Mouse (Mus musculus): ENCODE data around the gene AI467606.

AI467606 gene

GRCm38 (mm10) chr7:127112921-127113597 lies 21.9 kb downstream of the AI467606 start:
- in situ Hi-C loops (cut with MboI; ENCODE audit: low pct_unique_long_range_greater_than_20kb in 1 of 2, low sequenced_read_pairs in 2 of 2, unreplicated experiment in 1 of 2): no loop called here

GRCm38 (mm10) chr7:127113614-127114259 lies 22.6 kb downstream of the AI467606 start:
- in situ Hi-C loops (cut with MboI; ENCODE audit: low pct_unique_long_range_greater_than_20kb in 1 of 2, low sequenced_read_pairs in 2 of 2, unreplicated experiment in 1 of 2): no loop called here

GRCm38 (mm10) chr7:127114920-127115319 lies 23.8 kb downstream of the AI467606 start:
- in situ Hi-C loops (cut with MboI; ENCODE audit: low pct_unique_long_range_greater_than_20kb in 1 of 2, low sequenced_read_pairs in 2 of 2, unreplicated experiment in 1 of 2): no loop called here

GRCm38 (mm10) chr7:127116331-127116935 lies 25.3 kb downstream of the AI467606 start:
- in situ Hi-C loops (cut with MboI; ENCODE audit: low pct_unique_long_range_greater_than_20kb in 1 of 2, low sequenced_read_pairs in 2 of 2, unreplicated experiment in 1 of 2): no loop called here

GRCm38 (mm10) chr7:127117948-127118347 lies 26.8 kb downstream of the AI467606 start:
- in situ Hi-C loops (cut with MboI; ENCODE audit: low pct_unique_long_range_greater_than_20kb in 1 of 2, low sequenced_read_pairs in 2 of 2, unreplicated experiment in 1 of 2): no loop called here

- in situ Hi-C loops (cut with MboI; ENCODE audit: low pct_unique_long_range_greater_than_20kb in 1 of 2, low sequenced_read_pairs in 2 of 2, unreplicated experiment in 1 of 2): no loop called here
Measured at GRCm38 (mm10) chr7:127118671-127119445, 27.7 kb downstream of the AI467606 start.

- in situ Hi-C loops (cut with MboI; ENCODE audit: low pct_unique_long_range_greater_than_20kb in 1 of 2, low sequenced_read_pairs in 2 of 2, unreplicated experiment in 1 of 2): loop anchor here in 1 of 2 experiments (10.0 kb wide), 1 partner anchor 64 kb away; no protein-coding TSS in a partner anchor
Measured at GRCm38 (mm10) chr7:127121061-127121910, 30.1 kb downstream of the AI467606 start.

GRCm38 (mm10) chr7:127121911-127122270 lies 30.7 kb downstream of the AI467606 start, which contains the start of gene Qprt:
Gene Qprt, minus strand, starts transcription at chr7:127122226.
- in situ Hi-C loops (cut with MboI; ENCODE audit: low pct_unique_long_range_greater_than_20kb in 1 of 2, low sequenced_read_pairs in 2 of 2, unreplicated experiment in 1 of 2): loop anchor here in 1 of 2 experiments (10.0 kb wide), 1 partner anchor 63 kb away; no protein-coding TSS in a partner anchor

GRCm38 (mm10) chr7:127129638-127130037 lies 38.5 kb downstream of the AI467606 start:
- in situ Hi-C loops (cut with MboI; ENCODE audit: low pct_unique_long_range_greater_than_20kb in 1 of 2, low sequenced_read_pairs in 2 of 2, unreplicated experiment in 1 of 2): loop anchor here in 1 of 2 experiments (10.0 kb wide), 1 partner anchor 55 kb away; no protein-coding TSS in a partner anchor

- in situ Hi-C loops (cut with MboI; ENCODE audit: low pct_unique_long_range_greater_than_20kb in 1 of 2, low sequenced_read_pairs in 2 of 2, unreplicated experiment in 1 of 2): no loop called here
Measured at GRCm38 (mm10) chr7:127133125-127133524, 42.0 kb downstream of the AI467606 start.

- in situ Hi-C loops (cut with MboI; ENCODE audit: low pct_unique_long_range_greater_than_20kb in 1 of 2, low sequenced_read_pairs in 2 of 2, unreplicated experiment in 1 of 2): no loop called here
Measured at GRCm38 (mm10) chr7:127134821-127135447, 43.8 kb downstream of the AI467606 start.

GRCm38 (mm10) chr7:127136181-127137071 lies 45.3 kb downstream of the AI467606 start:
- in situ Hi-C loops (cut with MboI; ENCODE audit: low pct_unique_long_range_greater_than_20kb in 1 of 2, low sequenced_read_pairs in 2 of 2, unreplicated experiment in 1 of 2): no loop called here

GRCm38 (mm10) chr7:127137262-127138017 lies 46.3 kb downstream of the AI467606 start, which contains the start of gene Spn:
Gene Spn, minus strand, starts transcription at chr7:127137823.
- in situ Hi-C loops (cut with MboI; ENCODE audit: low pct_unique_long_range_greater_than_20kb in 1 of 2, low sequenced_read_pairs in 2 of 2, unreplicated experiment in 1 of 2): no loop called here

GRCm38 (mm10) chr7:127139100-127139499 lies 47.9 kb downstream of the AI467606 start:
- in situ Hi-C loops (cut with MboI; ENCODE audit: low pct_unique_long_range_greater_than_20kb in 1 of 2, low sequenced_read_pairs in 2 of 2, unreplicated experiment in 1 of 2): no loop called here

GRCm38 (mm10) chr7:127139562-127139961 lies 48.4 kb downstream of the AI467606 start:
- in situ Hi-C loops (cut with MboI; ENCODE audit: low pct_unique_long_range_greater_than_20kb in 1 of 2, low sequenced_read_pairs in 2 of 2, unreplicated experiment in 1 of 2): no loop called here

Measured in mouse embryonic stem cell (cell line).